Mouse (Mus musculus): Measurements from ENCODE around the gene Zfp27. TPM values are rescaled to one million over a fixed set of nuclear protein-coding genes. Genes with fewer than 3 reads are reported as not detected.
"Not testable (repeated sequence)": the region's sequence is repeated elsewhere in the genome, so short reads cannot be mapped to it uniquely, and the experiment has no call there.

Zfp27 gene
- polyA plus RNA-seq, 1 experiment, result 0.81 TPM

DNA sequence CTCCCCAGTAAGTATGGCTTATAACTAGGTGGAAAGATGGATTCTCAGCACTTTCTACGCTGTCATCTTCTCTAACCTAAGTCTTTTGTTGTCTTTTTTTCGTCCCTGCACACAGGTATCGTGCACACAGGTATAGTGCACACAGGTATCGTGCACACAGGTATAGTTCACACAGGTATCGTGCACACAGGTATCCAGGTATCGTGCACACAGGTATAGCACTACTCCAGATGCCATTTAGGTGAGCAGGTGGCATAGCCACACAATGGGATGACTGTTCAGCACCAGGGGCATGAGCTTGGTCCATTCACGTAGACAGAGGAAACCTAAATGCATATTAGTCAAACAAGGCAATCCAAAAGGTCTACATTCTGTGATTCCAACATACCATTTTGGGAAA, 15.9 kb downstream of the Zfp27 start:
- peaks cover 24% of the 10 kb centered on the region for H3K36me3 ChIP-seq (ENCODE audit: control insufficient read depth, insufficient read depth, low read length)
- WGBS, result 96% methylated on average over 7 of the region's 7 CpGs

GRCm38 (mm10) chr7:29880916-29881315, 25.5 kb downstream of the Zfp27 start:
- Histone ChIP-seq H3K4me1 (ENCODE audit: control insufficient read depth, insufficient read depth, insufficient read length, low read length) (no peaks in the 10 kb centered on the region), H3K4me3 (ENCODE audit: low read depth, low read length) (no peak overlapping the region), H3K27me3 (ENCODE audit: control insufficient read depth, insufficient read depth, low read length) (no peaks in the 10 kb centered on the region), H3K36me3 (ENCODE audit: control insufficient read depth, insufficient read depth, low read length) (no peaks in the 10 kb centered on the region), H3K27ac (ENCODE audit: insufficient read depth, low read depth, low read length) (no peak overlapping the region)
- TF ChIP-seq POLR2A (IDR thresholded peaks at IDR 0.05; ENCODE audit: low read depth, low read length) (no peak), CTCF (IDR thresholded peaks at IDR 0.05; ENCODE audit: extremely low read depth, insufficient read length, insufficient replicate concordance, low read depth, low read length) (no peak)
- 89% methylated on average over 7 of the region's 7 CpGs for WGBS

More for the DNA sequence above, 15.9 kb downstream of the Zfp27 start:
- no peak for TF ChIP-seq CTCF (IDR thresholded peaks at IDR 0.05; ENCODE audit: extremely low read depth, insufficient read length, insufficient replicate concordance, low read depth, low read length)
- TF ChIP-seq POLR2A (IDR thresholded peaks at IDR 0.05; ENCODE audit: low read depth, low read length), result no peak
- Histone ChIP-seq H3K27me3 (ENCODE audit: control insufficient read depth, insufficient read depth, low read length) (no peaks in the 10 kb centered on the region; the same call in 1 of the 2 replicates), H3K4me3 (ENCODE audit: low read depth, low read length) (no peak overlapping the region), H3K27ac (ENCODE audit: insufficient read depth, low read depth, low read length) (no peak overlapping the region), H3K4me1 (ENCODE audit: control insufficient read depth, insufficient read depth, insufficient read length, low read length) (no peaks in the 10 kb centered on the region)

GRCm38 (mm10) chr7:29880056-29880455, 26.3 kb downstream of the Zfp27 start:
- H3K36me3 ChIP-seq (ENCODE audit: control insufficient read depth, insufficient read depth, low read length), result peaks cover 4% of the 10 kb centered on the region
- 71% methylated on average over 7 of the region's 7 CpGs for WGBS
- no peaks in the 10 kb centered on the region for H3K27me3 ChIP-seq (ENCODE audit: control insufficient read depth, insufficient read depth, low read length)
- H3K27ac ChIP-seq (ENCODE audit: insufficient read depth, low read depth, low read length), result no peak overlapping the region
- no peak for TF ChIP-seq CTCF (IDR thresholded peaks at IDR 0.05; ENCODE audit: extremely low read depth, insufficient read length, insufficient replicate concordance, low read depth, low read length)
- TF ChIP-seq POLR2A (IDR thresholded peaks at IDR 0.05; ENCODE audit: low read depth, low read length), result no peak
- H3K4me1 ChIP-seq (ENCODE audit: control insufficient read depth, insufficient read depth, insufficient read length, low read length), result no peaks in the 10 kb centered on the region
- no peak overlapping the region for H3K4me3 ChIP-seq (ENCODE audit: low read depth, low read length)

DNA sequence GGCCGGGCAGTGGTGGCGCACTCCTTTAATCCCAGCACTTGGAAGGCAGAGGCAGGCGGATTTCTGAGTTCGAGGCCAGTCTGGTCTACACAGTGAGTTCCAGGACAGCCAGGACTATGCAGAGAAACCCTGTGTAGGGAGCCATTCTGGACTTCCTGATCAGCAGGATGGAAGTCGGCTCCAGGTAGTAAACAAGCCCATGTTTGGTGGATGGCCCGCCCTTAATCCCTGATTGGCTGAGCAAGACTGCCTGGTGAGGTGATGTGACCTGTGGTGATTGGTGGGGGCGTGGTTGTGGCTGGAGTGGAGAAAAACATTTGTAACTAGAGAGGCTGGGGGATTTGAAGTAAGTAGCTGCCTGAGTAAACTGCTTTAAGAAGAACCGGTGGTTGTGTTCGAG, 28.8 kb downstream of the Zfp27 start:
- H3K36me3 ChIP-seq (ENCODE audit: control insufficient read depth, insufficient read depth, low read length); H3K4me1 ChIP-seq (ENCODE audit: control insufficient read depth, insufficient read depth, insufficient read length, low read length); H3K27me3 ChIP-seq (ENCODE audit: control insufficient read depth, insufficient read depth, low read length); H3K27ac ChIP-seq (ENCODE audit: insufficient read depth, low read depth, low read length); H3K4me3 ChIP-seq (ENCODE audit: low read depth, low read length): not testable (repeated sequence)
- 96% methylated on average over 9 of the region's 9 CpGs for WGBS

- Histone ChIP-seq H3K4me3 (ENCODE audit: low read depth, low read length) (no peak overlapping the region), H3K4me1 (ENCODE audit: control insufficient read depth, insufficient read depth, insufficient read length, low read length) (no peaks in the 10 kb centered on the region), H3K27ac (ENCODE audit: insufficient read depth, low read depth, low read length) (no peak overlapping the region), H3K27me3 (ENCODE audit: control insufficient read depth, insufficient read depth, low read length) (no peaks in the 10 kb centered on the region), H3K36me3 (ENCODE audit: control insufficient read depth, insufficient read depth, low read length) (peaks cover 10% of the 10 kb centered on the region)
- 95% methylated on average over 10 of the region's 10 CpGs for WGBS
- TF ChIP-seq POLR2A (IDR thresholded peaks at IDR 0.05; ENCODE audit: low read depth, low read length) (no peak), CTCF (IDR thresholded peaks at IDR 0.05; ENCODE audit: extremely low read depth, insufficient read length, insufficient replicate concordance, low read depth, low read length) (no peak)
These were observed 32.1 kb downstream of the Zfp27 start for GRCm38 (mm10) chr7:29874256-29874655.

DNA sequence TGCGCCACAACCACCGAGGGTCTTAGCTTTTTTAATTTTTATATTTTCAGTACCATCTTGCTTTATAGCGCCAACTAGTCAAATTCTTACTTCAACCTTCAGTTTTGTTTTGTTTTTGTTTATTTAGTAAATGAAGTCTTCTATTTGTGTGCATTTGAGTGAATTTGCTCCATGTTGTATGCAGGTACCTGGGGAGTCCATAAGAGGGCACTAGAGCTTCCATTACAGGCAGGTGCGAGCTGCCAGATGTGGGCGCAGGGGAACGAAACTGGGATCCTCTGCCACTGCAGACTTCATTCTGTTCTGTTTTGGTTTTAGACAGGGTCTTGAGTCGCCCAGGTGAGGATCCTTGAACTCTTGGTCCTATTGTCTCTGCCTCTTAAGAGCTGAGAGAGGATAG, 44.7 kb downstream of the Zfp27 start:
- H3K36me3 ChIP-seq (ENCODE audit: control insufficient read depth, insufficient read depth, low read length), result no peaks in the 10 kb centered on the region
- no peaks in the 10 kb centered on the region for H3K27me3 ChIP-seq (ENCODE audit: control insufficient read depth, insufficient read depth, low read length)
- WGBS, result 95% methylated on average over 7 of the region's 7 CpGs
- H3K27ac ChIP-seq (ENCODE audit: insufficient read depth, low read depth, low read length), result no peak overlapping the region
- no peak overlapping the region for H3K4me3 ChIP-seq (ENCODE audit: low read depth, low read length)
- TF ChIP-seq POLR2A (IDR thresholded peaks at IDR 0.05; ENCODE audit: low read depth, low read length) (no peak), CTCF (IDR thresholded peaks at IDR 0.05; ENCODE audit: extremely low read depth, insufficient read length, insufficient replicate concordance, low read depth, low read length) (no peak)
- H3K4me1 ChIP-seq (ENCODE audit: control insufficient read depth, insufficient read depth, insufficient read length, low read length), result no peaks in the 10 kb centered on the region; the same call in 1 of the 2 replicates

DNA sequence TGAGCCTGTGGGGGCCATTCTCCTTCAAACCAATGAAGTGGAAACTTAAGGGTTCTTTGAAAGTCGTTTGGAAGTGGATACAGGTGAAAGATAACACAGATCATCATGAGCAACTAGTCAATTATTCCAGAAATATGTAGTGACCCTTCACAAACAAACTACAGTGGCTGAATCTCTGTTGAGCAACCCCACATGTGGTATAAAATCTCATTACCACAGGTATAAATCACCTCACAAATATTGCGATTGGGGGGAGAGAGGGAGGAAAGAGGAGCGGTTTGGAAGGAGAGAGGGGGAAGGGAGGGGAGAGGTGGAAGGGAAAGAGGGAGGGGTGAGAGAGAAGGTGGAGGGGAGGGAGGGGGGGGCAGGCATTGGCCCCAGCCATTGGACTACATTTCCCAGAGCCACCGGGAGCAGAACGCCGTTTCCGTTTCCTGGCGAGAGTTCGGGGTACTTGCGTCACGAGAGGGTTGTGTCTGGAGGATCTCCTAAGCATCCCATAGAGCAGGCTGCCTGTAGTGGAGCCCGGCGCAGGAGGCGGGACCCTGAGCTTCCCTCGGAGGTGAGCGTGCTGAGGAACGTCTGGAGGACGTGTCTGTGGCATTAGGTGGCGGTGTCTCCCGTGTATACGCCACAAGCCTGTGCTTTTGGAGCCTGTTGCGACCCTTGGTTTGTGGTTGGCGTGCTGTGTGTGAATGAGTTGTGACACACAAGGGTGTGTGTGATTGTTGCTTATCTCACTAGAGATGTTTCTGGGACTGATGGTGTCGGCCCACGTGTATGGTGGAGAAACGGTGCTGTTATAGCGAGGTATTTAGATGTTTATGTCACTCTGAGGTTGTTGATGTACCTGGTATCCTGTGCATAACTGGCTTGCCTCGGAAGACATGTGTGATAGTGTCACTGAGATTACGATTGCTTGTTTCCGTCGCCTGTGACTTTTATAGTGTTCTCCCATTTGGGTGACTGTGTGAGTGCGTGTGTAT, 46.5 kb downstream of the Zfp27 start, which contains the start of gene Zfp420:
Gene Zfp420, plus strand, starts transcription at position 448 of the 986 bp plus-strand sequence.
- Histone ChIP-seq H3K4me1 (ENCODE audit: control insufficient read depth, insufficient read depth, insufficient read length, low read length) (no peaks in the 10 kb centered on the region; the same call in 1 of the 2 replicates), H3K27me3 (ENCODE audit: control insufficient read depth, insufficient read depth, low read length) (no peaks in the 10 kb centered on the region), H3K36me3 (ENCODE audit: control insufficient read depth, insufficient read depth, low read length) (no peaks in the 10 kb centered on the region), H3K4me3 (ENCODE audit: low read depth, low read length) (peak within 1 kb of the TSS; percentile 67), H3K27ac (ENCODE audit: insufficient read depth, low read depth, low read length) (no peak within 1 kb of the TSS)
- TF ChIP-seq CTCF (IDR thresholded peaks at IDR 0.05; ENCODE audit: extremely low read depth, insufficient read length, insufficient replicate concordance, low read depth, low read length), result no peak
- peak; percentile 62; the same call in 1 of the 2 replicates for TF ChIP-seq POLR2A (IDR thresholded peaks at IDR 0.05; ENCODE audit: low read depth, low read length)
- WGBS, result 3% methylated on average over 32 of the region's 32 CpGs

Data from small intestine, adult 2 months (tissue).